Mouse (Mus musculus) heart, embryonic 15.5 days (tissue): Measurements from ENCODE around the gene Olfr113. TPM values are rescaled to one million over a fixed set of nuclear protein-coding genes. Genes with fewer than 3 reads are reported as not detected.

Source experiments
- polyA plus RNA-seq: library from polyadenylated mRNA; unstranded; fragments of >200 nt; fragmentation: Nextera tagmentation; extraction: Ambion mirVana; gene quantifications from 2 replicates; pipeline ENCODE4 v1.2.1, GENCODE M21; 2015

Gene Olfr113
- polyA plus RNA-seq, 1 experiment from 2014 or later, result not detected

Other genes starting within 250 kb of the Olfr113 start
- gene Olfr103, start 238.0 kb downstream of the Olfr113 start, polyA plus RNA-seq, result not detected in 2 replicates
- gene Olfr104-ps, start 218.1 kb downstream of the Olfr113 start, polyA plus RNA-seq, result not detected in 2 replicates
- gene Olfr105-ps, start 198.6 kb downstream of the Olfr113 start, polyA plus RNA-seq, result not detected in 2 replicates
- gene Olfr106-ps, start 187.3 kb downstream of the Olfr113 start, polyA plus RNA-seq, result not detected in 2 replicates
- not detected in 2 replicates for gene Olfr107, start 178.4 kb downstream of the Olfr113 start, polyA plus RNA-seq
- not detected in 2 replicates for gene Olfr108, start 132.2 kb downstream of the Olfr113 start, polyA plus RNA-seq
- gene Olfr109, start 118.7 kb downstream of the Olfr113 start, polyA plus RNA-seq, result not detected in 2 replicates
- gene H2-M2, start 94.1 kb downstream of the Olfr113 start, polyA plus RNA-seq, result 0.24 TPM in 1 of 2 replicates, not detected in the other
- not detected in 2 replicates for gene Olfr110, start 85.2 kb downstream of the Olfr113 start, polyA plus RNA-seq
- gene Olfr111, start 69.6 kb downstream of the Olfr113 start, polyA plus RNA-seq, result not detected in 2 replicates
- not detected in 2 replicates for gene Olfr112, start 8.2 kb downstream of the Olfr113 start, polyA plus RNA-seq
- not detected in 2 replicates for gene Olfr114, start 15.1 kb upstream of the Olfr113 start, polyA plus RNA-seq
- gene Olfr115, start 49.4 kb upstream of the Olfr113 start, polyA plus RNA-seq, result not detected in 2 replicates
- gene Olfr116, start 49.5 kb upstream of the Olfr113 start, polyA plus RNA-seq, result not detected in 2 replicates
- gene Olfr117, start 86.1 kb upstream of the Olfr113 start, polyA plus RNA-seq, result not detected in 2 replicates
- not detected in 2 replicates for gene Olfr118, start 89.3 kb upstream of the Olfr113 start, polyA plus RNA-seq
- not detected in 2 replicates for gene Olfr119, start 118.9 kb upstream of the Olfr113 start, polyA plus RNA-seq
- not detected in 2 replicates for gene Olfr120, start 144.1 kb upstream of the Olfr113 start, polyA plus RNA-seq
- not detected in 2 replicates for gene Olfr121, start 171.2 kb upstream of the Olfr113 start, polyA plus RNA-seq
- not detected in 2 replicates for gene Olfr122, start 190.9 kb upstream of the Olfr113 start, polyA plus RNA-seq
- not detected in 2 replicates for gene Olfr123, start 215.9 kb upstream of the Olfr113 start, polyA plus RNA-seq
- not detected in 2 replicates for gene Olfr124, start 222.2 kb upstream of the Olfr113 start, polyA plus RNA-seq